Mouse (Mus musculus): ENCODE results near the gene Ugt2b34.

- TF ChIP-seq POLR2A (IDR thresholded peaks at IDR 0.05; ENCODE audit: borderline replicate concordance, extremely low read depth, insufficient read depth, insufficient read length, poor library complexity, severe bottlenecking) (no peak), CTCF (IDR thresholded peaks at IDR 0.05; ENCODE audit: borderline replicate concordance, extremely low read depth, insufficient read depth, insufficient read length) (no peak)
Measured at GRCm38 (mm10) chr5:86857682-86858081, 49.1 kb downstream of the Ugt2b34 start.

Data from brain, embryonic 14.5 days (tissue).